Mouse (Mus musculus): ENCODE data around the gene Zfp61. TPM values are rescaled to one million over a fixed set of nuclear protein-coding genes. Genes with fewer than 3 reads are reported as not detected.
A peak's percentile ranks its signal among the peaks of the same experiment; 100 is the strongest.

The Zfp61 gene
- polyA plus RNA-seq, 1 experiment from 2014 or later = 43.9 TPM

DNA sequence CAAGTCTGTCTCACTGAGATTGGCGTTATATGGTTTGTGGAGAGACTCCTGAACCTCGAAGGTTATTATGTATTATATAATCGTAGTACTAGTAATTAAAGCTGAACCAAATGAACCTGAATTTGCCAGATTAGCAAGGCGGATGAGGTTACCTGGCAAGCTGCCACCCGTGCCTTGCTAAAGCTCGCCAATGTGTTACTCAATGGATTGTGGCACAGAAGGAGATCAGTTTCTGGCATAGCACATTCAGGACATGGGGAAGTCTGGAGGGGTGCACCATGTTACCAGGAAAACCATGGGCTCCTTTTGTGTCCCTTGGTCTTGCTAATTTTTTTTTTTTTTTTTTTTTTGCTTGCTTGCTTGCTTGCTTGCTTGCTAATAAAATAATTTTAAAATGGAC, 24.2 kb upstream of the Zfp61 start:
- ATAC-seq (replicated peaks; ENCODE audit: low FRiP score) = no peak
- Histone ChIP-seq H3K36me3 (no peaks in the 10 kb centered on the region), H3K4me1 (peaks cover 10% of the 10 kb centered on the region), H3K9ac (no peak overlapping the region), H3K4me3 (replicated peaks) (peak overlapping the region; percentile 40; the same call in 1 of the 2 replicates), H3K27ac (no peak overlapping the region), H3K9me3 (replicated peaks) (peaks cover 7% of the 10 kb centered on the region), H3K4me2 (peak overlapping the region; percentile 65), H3K27me3 (no peaks in the 10 kb centered on the region; the same call in 1 of the 2 replicates)
- WGBS = 88% methylated on average over 6 of the region's 6 CpGs

DNA sequence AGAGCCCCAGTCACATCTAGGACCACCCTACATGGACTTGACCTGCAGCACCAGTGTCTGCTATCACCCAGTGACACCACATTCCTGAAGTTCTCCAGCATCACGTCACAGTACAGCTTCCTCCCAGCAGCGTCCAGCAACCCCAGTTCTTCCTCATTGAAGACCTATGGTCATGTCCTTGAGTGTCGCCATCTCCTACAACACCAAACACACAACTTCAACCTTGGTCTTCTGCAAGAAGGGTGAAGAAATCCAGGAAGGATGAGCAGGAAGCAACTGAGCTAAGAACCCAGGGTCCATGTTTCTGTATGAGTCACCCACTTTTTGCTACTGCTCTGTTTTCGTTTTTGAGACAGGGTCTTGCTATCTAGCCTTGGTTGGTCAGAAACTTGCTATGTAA, 21.6 kb upstream of the Zfp61 start:
- peaks cover 3% of the 10 kb centered on the region; the same call in 1 of the 2 replicates for H3K27me3 ChIP-seq
- peaks cover 10% of the 10 kb centered on the region for H3K4me1 ChIP-seq
- H3K27ac ChIP-seq = no peak overlapping the region
- ATAC-seq (replicated peaks; ENCODE audit: low FRiP score) = no peak
- H3K4me2 ChIP-seq = no peak overlapping the region
- 78% methylated on average over 4 of the region's 4 CpGs for WGBS
- peaks cover 7% of the 10 kb centered on the region for H3K9me3 ChIP-seq (replicated peaks)
- H3K36me3 ChIP-seq = no peaks in the 10 kb centered on the region
- no peak overlapping the region for H3K4me3 ChIP-seq (replicated peaks)
- H3K9ac ChIP-seq = no peak overlapping the region

DNA sequence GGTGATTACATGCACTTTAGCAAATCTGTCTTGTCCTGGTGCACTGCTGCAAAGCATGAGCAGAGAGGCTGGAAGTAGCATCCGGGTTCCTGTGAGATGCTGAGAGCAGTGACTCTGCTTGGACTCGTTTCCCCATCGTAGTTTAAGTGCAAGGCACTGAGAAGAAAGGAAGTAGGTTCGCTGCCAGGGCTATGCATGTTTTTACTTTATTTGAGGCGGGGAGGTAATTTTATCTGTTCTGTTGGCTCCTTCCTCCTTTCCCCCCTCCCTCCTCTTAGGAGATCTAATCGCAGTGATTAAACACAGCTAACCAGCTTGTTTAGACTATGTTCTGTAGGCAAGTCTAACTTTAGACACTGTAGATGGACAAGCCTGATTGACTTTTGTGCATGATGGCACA, 17.9 kb upstream of the Zfp61 start:
- no peaks in the 10 kb centered on the region for H3K36me3 ChIP-seq
- no peak overlapping the region for H3K27ac ChIP-seq
- H3K9ac ChIP-seq = no peak overlapping the region
- H3K9me3 ChIP-seq (replicated peaks) = no peaks in the 10 kb centered on the region
- H3K4me1 ChIP-seq = peaks cover 12% of the 10 kb centered on the region
- H3K27me3 ChIP-seq = 0 out of 2 replicates have a peak, but pooled peaks cover 3% of the 10 kb centered on the region
- 51% methylated on average over 6 of the region's 6 CpGs for WGBS
- no peak for ATAC-seq (replicated peaks; ENCODE audit: low FRiP score)
- H3K4me3 ChIP-seq (replicated peaks) = no peak overlapping the region
- H3K4me2 ChIP-seq = no peak overlapping the region

DNA sequence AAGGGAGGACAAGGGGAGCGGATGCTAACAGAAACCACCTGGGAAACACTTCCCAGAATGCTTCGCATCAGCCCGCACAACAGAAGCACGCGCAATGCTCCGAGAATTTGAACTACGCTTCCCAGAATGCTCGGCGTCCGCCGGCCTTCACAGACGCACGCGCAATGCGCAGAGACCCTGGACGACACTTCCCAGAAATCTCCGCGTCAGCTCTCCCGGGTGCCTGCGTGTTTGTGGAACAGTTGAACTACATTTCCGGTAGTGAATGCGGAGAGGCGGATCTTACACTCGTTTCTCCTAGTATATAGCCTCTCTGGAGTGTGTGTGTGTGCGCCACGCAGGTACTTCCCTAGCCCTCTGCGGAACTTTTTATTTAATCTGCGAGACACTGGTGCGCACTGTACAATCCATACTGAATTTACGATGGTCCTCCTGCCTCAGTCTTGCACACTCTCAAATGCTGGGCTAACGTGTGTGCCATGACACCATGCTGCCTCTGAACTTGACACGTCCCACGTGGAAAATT, 15.6 kb upstream of the Zfp61 start, which contains the start of gene Zfp94:
Zfp94 (minus strand) TSS at position 100 of the 526 bp plus-strand sequence.
- H3K9ac ChIP-seq = peak within 1 kb of the TSS; percentile 68
- 1% methylated on average over 33 of the region's 33 CpGs for WGBS
- peaks cover 12% of the 10 kb centered on the region for H3K4me1 ChIP-seq
- H3K27ac ChIP-seq = peak within 1 kb of the TSS; percentile 89
- peaks cover 14% of the 10 kb centered on the region for H3K36me3 ChIP-seq
- no peaks in the 10 kb centered on the region for H3K9me3 ChIP-seq (replicated peaks)
- 0 out of 2 replicates have a peak, but pooled peaks cover 3% of the 10 kb centered on the region for H3K27me3 ChIP-seq
- ATAC-seq (replicated peaks; ENCODE audit: low FRiP score) = peak; percentile 96
- peak within 1 kb of the TSS; percentile 85 for H3K4me2 ChIP-seq
- peak within 1 kb of the TSS; percentile 66 for H3K4me3 ChIP-seq (replicated peaks)

DNA sequence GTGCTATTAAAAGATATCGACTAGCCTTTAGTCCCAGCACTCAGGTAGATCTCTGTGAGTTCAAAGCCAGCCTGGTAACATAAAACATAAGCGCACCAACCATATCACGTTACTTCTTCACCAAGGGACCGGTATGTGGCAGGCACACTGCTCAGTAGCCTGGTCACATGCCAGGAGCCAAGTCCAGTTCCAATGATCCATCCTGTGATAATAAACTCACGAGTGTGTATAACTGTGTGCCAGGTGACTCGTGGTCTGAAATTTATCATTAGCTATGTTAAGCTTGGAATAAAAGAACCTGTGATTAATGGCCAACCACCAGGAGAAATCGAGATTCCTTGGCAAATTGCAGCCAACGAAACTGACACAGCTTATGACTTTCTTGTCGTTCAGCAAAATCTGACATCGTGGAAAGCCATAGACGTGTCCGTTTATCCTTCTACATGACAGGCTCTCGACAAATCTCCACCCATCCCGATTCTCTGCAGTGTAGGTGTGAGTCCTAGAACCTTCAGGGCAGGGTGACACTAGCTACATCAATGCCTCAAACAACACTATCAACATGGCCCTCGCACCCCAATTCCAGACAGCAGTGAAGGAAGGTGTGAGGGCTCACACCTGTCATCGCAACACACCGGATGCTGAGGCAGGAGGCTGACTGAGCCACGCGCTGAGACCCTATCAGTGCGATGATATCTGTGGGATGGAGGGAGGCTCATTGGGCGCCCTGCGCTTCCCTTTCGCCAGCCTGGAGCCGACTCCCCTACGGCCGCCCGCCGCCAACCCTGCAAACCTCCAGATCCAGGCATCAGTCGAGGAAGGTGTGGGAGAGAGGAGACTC, 14.9 kb upstream of the Zfp61 start:
- Histone ChIP-seq H3K9me3 (replicated peaks) (no peaks in the 10 kb centered on the region), H3K4me1 (peaks cover 12% of the 10 kb centered on the region), H3K4me3 (replicated peaks) (peak overlapping the region; percentile 66), H3K27ac (peak overlapping the region; percentile 76), H3K9ac (peak overlapping the region; percentile 68), H3K4me2 (peak overlapping the region; percentile 85), H3K36me3 (peaks cover 21% of the 10 kb centered on the region), H3K27me3 (0 out of 2 replicates have a peak, but pooled peaks cover 3% of the 10 kb centered on the region)
- no peak for ATAC-seq (replicated peaks; ENCODE audit: low FRiP score)
- 27% methylated on average over 29 of the region's 29 CpGs for WGBS

DNA sequence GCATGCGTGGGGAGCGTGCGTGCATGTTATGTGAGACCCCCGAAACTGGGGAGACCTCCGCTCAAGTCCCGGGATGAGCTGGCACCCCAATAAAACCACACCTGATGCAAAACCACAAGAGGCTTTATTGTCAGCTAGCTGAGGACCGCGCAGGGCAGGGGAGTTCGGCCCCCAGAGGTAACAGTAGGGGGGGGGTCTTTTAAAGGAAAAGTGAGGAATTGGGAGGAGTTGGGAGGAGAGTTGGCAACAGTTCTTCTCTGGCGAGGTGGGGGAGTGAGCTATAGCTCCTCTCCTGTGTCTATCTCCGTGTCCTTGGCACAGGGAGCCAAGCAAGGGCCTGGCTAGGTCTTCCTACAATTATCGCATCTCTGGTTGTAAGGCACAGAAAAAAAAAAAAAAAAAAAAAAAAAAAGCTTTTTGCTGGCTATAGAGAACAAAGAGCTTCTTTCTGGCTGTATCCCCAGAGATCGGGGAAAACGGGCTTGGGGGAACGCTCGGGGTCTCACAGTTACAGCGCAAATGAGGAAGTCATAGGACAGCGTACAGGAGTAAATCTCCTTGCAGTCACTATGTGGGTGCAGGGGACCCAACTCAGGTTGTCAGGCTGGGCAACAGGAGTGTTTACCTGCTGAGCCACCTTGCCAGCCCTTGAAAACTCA, 1.1 kb downstream of the Zfp61 start:
- Histone ChIP-seq H3K36me3 (peaks cover 54% of the 10 kb centered on the region), H3K27me3 (no peaks in the 10 kb centered on the region), H3K9me3 (replicated peaks) (no peaks in the 10 kb centered on the region), H3K4me3 (replicated peaks) (peak overlapping the region; percentile 79), H3K4me2 (peak overlapping the region; percentile 89), H3K4me1 (peaks cover 24% of the 10 kb centered on the region), H3K9ac (peak overlapping the region; percentile 52), H3K27ac (peak overlapping the region; percentile 97)
- WGBS = under 1% methylated on average over 18 of the region's 18 CpGs
- peak; percentile 12; the same call in 1 of the 2 replicates for ATAC-seq (replicated peaks; ENCODE audit: low FRiP score)

DNA sequence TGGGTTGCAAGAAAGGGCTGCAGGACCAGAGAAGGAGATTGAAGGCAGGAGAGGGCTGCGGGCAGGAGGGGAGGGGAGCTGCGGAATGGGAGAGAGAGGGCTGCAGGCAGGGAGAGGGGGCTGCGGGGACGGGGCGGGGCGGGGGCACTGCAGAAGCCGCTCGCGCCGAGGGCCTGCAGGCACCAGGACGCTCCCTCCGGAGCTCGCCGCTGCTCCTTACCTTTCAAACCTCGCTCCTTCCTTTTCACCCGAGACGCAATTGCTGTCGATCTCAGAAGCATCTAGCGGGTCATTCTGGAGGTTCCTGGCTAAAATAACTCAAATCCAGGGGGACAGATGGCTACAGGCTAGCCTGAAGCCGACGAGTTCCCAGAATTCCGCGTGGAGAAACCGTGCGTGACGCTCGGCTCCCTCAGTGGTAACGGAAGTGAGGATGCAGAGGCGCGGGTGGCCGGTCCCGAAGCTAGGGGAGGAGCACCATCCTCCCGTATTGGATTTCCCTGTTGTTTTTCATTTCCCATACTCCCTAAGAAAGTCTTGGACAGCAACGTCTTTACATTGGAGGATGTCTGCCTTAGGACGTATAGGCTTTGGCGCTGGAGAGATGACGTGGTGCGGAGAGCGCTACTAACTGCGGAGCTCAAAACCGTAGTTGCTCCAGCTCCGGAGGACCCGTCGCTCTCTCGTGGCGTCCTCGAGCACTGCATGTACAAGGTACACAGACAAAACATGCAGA, 1.9 kb downstream of the Zfp61 start:
- Histone ChIP-seq H3K9me3 (replicated peaks) (no peaks in the 10 kb centered on the region), H3K4me1 (peaks cover 24% of the 10 kb centered on the region), H3K4me2 (peak overlapping the region; percentile 89), H3K36me3 (peaks cover 57% of the 10 kb centered on the region), H3K27me3 (no peaks in the 10 kb centered on the region), H3K27ac (peak overlapping the region; percentile 97), H3K4me3 (replicated peaks) (peak overlapping the region; percentile 79), H3K9ac (peak overlapping the region; percentile 73)
- under 1% methylated on average over 47 of the region's 47 CpGs for WGBS
- peak; percentile 87 for ATAC-seq (replicated peaks; ENCODE audit: low FRiP score)

DNA sequence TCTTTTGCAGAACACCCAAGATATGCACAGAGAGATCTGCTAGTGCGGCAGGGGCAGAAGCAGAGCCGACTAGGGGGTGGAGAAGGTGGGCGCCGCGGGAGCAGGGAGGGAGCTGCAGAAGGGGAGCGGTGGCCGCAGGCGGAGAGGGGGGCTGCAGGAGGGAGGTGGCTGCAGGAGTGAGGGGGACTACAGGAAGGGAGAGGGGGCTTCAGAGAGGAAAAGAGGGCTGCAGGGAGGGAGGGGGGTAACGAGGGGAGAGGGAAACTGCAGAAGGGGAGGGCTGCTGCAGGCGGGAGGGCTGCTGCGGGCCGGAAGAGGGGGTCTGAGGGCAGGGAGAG, 2.4 kb downstream of the Zfp61 start:
- Histone ChIP-seq H3K4me3 (replicated peaks) (peak overlapping the region; percentile 79), H3K27me3 (no peaks in the 10 kb centered on the region), H3K4me1 (peaks cover 24% of the 10 kb centered on the region), H3K36me3 (peaks cover 60% of the 10 kb centered on the region), H3K9me3 (replicated peaks) (no peaks in the 10 kb centered on the region), H3K4me2 (peak overlapping the region; percentile 89), H3K9ac (peak overlapping the region; percentile 73), H3K27ac (peak overlapping the region; percentile 97)
- ATAC-seq (replicated peaks; ENCODE audit: low FRiP score) = peak; percentile 31
- WGBS = 0% methylated on average over 12 of the region's 12 CpGs

DNA sequence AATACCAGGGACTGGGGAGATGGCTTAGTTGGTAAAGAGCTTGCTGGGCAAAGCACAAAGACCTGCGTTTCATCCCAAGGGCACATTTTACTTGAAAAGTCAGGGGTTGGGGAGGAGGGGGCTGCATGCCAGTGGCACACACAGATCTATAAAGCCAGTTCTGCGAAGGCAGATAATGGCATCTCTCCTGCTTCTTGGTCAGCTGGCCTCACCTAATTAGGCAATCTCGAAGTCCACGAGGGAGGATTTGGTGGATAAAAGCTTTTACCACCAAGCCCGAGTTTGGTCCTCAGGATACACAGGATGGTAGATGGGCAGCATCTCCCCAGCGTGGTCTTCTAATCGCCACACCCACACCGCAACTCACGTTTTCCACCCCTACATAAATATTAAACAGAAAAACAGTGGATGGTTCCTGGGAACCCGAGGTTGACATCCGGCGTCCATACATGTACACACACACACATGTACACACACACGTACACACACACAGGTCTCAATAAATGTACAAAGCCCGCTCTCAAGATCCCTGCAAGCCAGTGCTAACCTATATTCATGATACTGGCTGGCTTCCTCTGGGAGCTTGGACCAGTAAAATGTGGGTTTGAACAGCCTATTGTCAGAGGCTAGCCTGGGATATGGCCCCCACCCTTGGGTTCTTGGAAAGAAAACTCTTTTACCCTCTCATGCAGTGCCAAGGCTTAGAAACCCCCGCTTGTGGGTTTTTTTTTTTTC, 3.5 kb downstream of the Zfp61 start:
- ATAC-seq (replicated peaks; ENCODE audit: low FRiP score) = no peak
- Histone ChIP-seq H3K36me3 (peaks cover 60% of the 10 kb centered on the region), H3K4me2 (peak overlapping the region; percentile 89), H3K9ac (no peak overlapping the region), H3K4me1 (peaks cover 24% of the 10 kb centered on the region), H3K27ac (no peak overlapping the region), H3K9me3 (replicated peaks) (no peaks in the 10 kb centered on the region), H3K4me3 (replicated peaks) (peak overlapping the region; percentile 79), H3K27me3 (no peaks in the 10 kb centered on the region)
- WGBS = 90% methylated on average over 15 of the region's 15 CpGs

DNA sequence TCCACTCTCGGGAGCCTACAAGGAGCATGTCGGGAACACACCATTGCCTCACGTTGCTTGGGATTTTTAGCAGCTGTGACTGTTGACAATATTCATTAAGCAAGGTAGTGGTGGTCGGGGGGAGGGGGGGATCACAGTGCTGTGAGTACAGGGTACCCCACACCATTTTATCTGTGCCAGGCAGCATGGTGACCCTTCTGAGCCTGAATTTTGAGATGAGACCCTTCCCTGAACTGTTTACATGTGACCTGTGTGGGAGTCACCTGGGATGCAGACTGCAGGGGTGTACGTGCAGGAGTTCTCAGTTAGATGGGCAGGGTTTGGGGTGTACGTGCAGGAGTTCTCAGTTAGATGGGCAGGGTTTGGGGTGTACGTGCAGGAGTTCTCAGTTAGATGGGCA, 4.6 kb downstream of the Zfp61 start:
- Histone ChIP-seq H3K4me1 (peaks cover 24% of the 10 kb centered on the region), H3K27me3 (no peaks in the 10 kb centered on the region), H3K27ac (no peak overlapping the region), H3K9ac (no peak overlapping the region), H3K36me3 (peaks cover 61% of the 10 kb centered on the region), H3K9me3 (replicated peaks) (no peaks in the 10 kb centered on the region), H3K4me3 (replicated peaks) (no peak overlapping the region), H3K4me2 (no peak overlapping the region)
- no peak for ATAC-seq (replicated peaks; ENCODE audit: low FRiP score)
- WGBS = 93% methylated on average over 7 of the region's 7 CpGs

DNA sequence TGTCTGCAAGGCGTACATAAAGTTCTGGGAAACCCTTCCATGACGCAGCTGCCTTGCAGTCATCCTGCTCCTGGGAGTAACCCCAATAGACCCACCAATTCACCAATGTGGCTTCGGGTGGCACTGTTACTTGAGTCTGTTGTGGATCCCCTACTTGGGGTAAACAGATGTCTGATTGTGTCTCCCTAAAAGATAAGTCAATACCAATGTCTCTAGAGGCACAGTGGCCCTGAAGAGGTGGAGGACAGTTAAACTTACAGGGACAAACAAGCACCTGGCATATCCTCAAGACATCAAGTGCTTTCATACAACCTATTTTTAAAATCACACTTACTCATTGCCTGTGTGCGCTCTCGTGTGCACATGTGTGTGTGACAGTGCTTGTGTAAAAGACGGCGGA, 5.7 kb downstream of the Zfp61 start:
- ATAC-seq (replicated peaks; ENCODE audit: low FRiP score) = no peak

More for the DNA sequence above, 5.7 kb downstream of the Zfp61 start:
- H3K9ac ChIP-seq = no peak overlapping the region
- no peaks in the 10 kb centered on the region for H3K9me3 ChIP-seq (replicated peaks)
- WGBS = 97% methylated on average over 7 of the region's 7 CpGs
- H3K4me1 ChIP-seq = peaks cover 17% of the 10 kb centered on the region
- H3K36me3 ChIP-seq = peaks cover 71% of the 10 kb centered on the region
- no peak overlapping the region for H3K4me2 ChIP-seq
- H3K27me3 ChIP-seq = no peaks in the 10 kb centered on the region
- H3K27ac ChIP-seq = no peak overlapping the region
- no peak overlapping the region for H3K4me3 ChIP-seq (replicated peaks)
